Mouse (Mus musculus): ENCODE results near the gene Larp1.
"Not testable (repeated sequence)": the region's sequence is repeated elsewhere in the genome, so short reads cannot be mapped to it uniquely, and the experiment has no call there.

GRCm38 (mm10) chr11:58061218-58061617, 52.4 kb downstream of the Larp1 start:
- not testable (repeated sequence) for TF ChIP-seq GATA1, TAL1 (IDR thresholded peaks at IDR 0.05; ENCODE audit: low read length)

Data from erythroblast, embryonic 14.5 days (primary cell).